Mouse (Mus musculus) A20 (cell line): ENCODE measurements around the gene 2200002J24Rik.
"Not testable (repeated sequence)": the region's sequence is repeated elsewhere in the genome, so short reads cannot be mapped to it uniquely, and the experiment has no call there.

Experiments
- DNase-seq: peaks from one replicate; pipeline ENCODE4 v3.0.0-alpha.2; 2011; ENCODE audit warnings: low read depth, low spot score

The 2200002J24Rik gene

DNA sequence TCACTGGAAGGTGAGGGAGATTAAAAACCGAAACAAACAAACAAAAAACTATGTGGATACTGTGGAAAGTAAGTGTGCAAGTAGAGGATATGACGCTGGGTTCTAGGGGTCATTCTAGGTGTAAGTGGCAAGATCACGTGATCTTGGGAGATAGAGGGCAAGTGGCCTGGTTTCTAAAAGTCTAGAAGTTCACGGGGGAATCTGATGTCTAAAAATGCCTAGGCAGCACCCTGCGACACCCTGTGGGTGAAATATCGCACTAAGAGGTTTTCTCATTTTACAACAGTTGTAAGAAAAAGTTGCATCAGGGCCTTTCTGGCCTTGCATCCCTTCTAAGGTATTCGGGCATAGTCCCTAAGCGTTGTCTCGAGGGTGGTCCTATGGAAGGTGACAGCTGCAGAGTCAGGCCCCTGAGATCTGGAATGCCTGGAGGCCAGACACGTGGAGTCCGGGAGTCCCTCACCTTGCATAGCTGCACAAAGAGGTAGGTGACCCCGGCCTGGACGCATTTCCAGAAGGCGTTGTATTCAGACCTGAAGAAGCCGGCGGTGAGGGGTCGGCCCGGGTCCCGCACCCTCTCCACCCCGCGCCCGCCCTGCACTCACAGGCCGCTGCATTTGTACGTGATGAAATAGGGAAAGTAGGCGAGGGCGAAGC lies 30.1 kb downstream of the 2200002J24Rik start:
- DNase-seq = no peak

DNA sequence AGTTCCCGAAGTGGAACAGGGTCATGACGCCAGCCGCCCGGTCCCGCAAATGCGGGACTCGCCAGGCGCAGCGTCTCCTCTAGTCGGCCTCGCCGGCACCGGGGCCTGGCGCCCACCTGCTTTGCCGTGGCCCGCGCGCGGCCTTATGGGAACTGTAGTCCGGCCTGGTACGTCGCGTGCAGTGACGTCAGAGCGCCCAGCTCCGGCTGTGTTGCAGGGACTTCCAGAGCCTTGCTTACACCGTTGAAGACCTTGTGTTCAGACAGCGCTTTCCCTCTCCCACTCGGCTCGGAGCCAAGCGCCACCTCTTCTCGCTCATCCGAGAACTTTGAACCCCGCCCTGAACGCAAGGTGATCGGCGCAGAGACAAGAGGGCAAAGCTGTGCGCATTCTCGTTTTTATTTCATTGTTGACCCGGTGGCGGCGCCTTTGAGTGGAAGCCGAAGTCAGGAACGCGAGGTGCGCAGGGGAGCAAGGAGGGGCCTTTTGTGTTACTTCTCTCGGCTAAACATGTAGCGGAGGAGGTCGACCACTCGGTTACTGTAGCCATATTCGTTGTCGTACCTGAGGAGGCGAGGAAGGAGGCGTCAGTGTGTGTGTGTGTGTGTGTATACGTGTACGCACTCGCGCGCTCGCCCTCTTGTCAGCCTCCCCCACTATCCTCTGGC lies 30.8 kb downstream of the 2200002J24Rik start, which contains the start of gene Tmem147:
Gene Tmem147 (minus strand): TSS at position 145 of the 668 bp plus-strand sequence.
- DNase-seq = peak; percentile 97

DNA sequence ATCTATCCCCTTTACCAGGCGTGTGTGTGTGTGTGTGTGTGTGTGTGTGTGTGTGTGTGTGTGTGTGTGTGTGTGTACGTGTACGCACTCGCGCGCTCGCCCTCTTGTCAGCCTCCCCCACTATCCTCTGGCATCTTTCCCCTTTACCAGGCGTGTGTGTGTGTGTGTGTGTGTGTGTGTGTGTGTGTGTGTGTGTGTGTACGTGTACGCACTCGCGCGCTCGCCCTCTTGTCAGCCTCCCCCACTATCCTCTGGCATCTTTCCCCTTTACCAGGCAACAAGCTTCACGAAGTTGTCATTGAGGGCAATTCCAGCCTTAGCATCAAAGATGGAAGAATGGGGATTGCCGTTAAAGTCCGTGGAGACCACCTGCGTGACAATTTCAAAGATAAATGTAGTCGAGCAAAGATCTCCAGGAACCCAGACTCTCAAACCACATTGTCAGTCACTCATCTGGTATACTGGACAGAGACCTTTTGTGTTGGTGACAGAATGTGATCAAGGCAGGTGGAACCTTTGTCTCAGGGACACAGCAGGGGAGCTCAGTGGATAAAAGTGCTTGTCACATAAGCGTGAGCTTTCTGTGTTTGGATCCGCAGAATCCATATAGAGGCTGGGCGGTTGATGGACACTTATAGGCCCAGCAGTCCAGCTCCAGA lies 31.5 kb downstream of the 2200002J24Rik start:
- peak; percentile 36 for DNase-seq

DNA sequence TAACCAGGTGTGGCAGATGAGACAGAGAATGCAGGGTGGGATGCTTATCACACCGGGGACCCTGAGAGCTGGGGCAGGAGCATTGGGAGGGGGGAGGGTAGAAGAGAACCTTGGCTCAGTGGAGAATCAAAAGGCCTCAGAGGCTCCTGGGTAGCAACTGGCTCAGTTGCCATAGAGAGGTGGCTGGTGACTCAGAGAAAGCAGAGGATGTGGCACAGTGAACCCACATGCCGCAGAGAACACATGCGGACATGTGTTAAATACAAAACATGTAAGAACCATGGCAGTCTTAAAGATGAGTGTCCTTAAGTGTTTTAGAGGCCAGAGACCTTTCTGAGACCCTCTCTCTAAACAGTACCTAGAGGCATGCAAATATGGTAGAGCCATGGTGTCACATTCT lies 37.5 kb downstream of the 2200002J24Rik start:
- no peak for DNase-seq

DNA sequence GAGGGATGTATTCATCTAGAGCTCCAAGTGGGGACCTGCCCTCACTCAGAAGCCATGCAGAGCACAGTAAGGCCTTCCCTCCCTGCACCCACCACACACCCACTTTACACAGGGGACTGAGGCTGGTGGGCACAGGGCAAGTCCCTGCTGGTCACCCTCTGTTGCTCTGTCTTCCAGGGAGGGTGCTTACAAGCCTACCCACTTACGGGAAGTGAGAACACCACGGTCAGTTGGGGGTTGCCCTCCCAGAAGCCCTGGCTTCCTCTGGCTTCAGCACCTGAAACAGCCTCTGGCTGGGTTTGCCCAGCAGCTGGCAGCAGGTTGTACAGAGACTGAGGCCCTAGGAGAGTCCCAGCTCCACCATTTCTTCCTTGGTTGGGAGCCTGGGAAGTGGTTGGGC lies 43.8 kb downstream of the 2200002J24Rik start:
- DNase-seq = peak; percentile 74

DNA sequence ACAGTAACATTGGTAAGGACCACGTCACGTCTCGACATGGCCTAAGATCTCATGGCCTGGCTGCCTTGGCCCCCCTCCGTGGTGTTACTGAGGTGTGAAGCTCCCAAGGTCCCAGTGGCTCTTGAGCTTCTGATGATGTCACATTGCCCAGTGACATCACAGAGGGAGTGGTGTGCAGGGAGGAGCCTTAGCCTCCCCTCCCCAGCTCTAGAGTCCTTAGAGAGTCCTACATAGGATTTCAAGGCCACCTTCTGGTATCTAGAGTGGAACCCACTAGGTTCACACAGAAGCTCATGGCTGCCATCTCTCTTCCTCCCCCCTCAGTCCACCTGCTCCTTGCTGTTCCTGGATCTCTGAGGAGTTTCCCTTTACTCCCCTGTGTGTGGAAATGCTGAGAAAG lies 44.9 kb downstream of the 2200002J24Rik start, which contains the start of gene Gapdhs:
Gene Gapdhs (minus strand): TSS at position 65 of the 400 bp plus-strand sequence.
- not testable (repeated sequence) for DNase-seq

DNA sequence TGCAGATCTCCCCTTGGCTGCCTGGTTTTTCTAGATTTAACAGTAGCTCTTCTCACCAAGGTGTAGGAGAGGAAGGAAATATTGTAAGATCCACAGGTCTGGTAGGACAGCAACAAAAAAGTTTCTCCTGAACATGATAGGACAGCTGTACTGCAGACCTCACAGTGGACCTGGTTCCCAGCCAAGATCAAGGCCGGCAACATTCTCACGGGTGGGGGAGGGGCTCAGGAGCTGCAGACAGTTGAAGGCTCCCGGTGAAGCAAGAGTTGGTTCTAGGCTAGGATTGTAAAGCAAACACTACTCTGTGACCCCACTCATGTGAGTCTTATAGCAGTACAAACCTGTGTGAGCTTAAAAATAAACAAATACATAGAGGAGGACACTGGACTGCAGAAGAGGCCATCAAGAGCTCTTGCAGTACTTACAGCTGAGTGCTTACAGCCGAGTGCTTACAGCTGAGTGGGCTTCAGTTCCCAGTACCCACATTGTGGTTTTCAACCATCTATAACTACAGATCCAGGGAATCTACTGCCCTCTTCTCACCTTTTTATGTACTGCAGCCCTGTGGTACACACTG lies 45.4 kb downstream of the 2200002J24Rik start:
- DNase-seq = no peak

DNA sequence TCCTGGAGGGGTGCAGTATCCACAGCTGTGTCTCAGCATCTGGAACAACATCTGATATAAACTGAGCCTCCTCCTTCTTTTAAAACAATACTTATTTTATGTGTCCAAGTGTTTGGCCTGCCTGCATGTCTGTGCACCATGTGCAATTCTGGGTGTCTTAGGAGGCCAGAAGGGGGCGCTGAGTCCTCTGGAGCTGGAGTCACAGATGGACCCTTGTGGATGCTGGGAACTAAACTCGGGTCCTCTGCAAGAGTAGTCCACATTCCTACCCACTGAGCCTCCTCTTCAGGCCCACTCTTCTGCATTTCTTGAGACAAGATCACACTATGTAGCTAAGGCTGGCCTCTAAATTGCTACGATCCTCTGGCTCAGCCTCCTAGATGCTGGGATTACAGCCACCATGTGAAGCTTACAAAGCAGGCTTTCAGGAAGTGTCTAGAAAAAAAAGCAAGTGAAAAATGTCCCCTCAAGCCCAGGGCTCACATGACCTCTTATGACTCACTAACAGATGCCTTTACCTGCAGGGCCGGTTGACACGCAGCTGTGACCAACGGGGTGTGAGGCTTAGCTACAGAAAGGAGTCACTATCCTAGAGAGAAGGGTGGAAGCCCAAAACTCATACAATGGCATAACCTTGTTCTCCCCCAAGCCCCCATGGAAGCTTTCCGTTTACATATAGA lies 48.9 kb downstream of the 2200002J24Rik start:
- DNase-seq = no peak
